Mouse (Mus musculus): ENCODE measurements around the gene Svbp. TPM values are rescaled to one million over a fixed set of nuclear protein-coding genes. Genes with fewer than 3 reads are reported as not detected.

Gene Svbp
- polyA plus RNA-seq, 1 experiment = not detected

DNA sequence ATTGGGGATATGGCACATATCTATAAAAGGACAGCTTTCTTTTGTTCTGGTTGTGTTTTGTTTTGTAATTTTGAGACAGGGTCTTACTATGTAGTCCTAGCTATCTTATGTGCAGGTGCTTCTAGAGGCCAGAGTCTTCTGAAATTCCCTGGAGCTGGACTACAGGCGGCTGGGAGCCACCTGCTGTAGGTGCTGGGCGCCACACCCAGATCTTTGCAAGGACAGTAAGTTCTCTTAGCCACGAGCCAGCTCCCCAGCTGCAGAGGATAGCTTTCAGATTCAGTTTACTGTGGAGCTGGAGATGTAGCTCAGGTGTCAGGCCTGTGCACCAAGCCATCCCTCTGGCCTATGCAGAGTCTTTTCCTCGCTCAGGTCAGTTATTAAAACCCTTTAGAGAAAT is 28.0 kb upstream of the Svbp start:
- Histone ChIP-seq H3K4me3 (ENCODE audit: insufficient read depth, low read depth, low read length) (no peak overlapping the region), H3K27ac (ENCODE audit: insufficient read depth, low read depth, low read length) (no peak overlapping the region), H3K4me1 (ENCODE audit: control insufficient read depth, insufficient read depth, low read length) (no peaks in the 10 kb centered on the region)
- TF ChIP-seq CTCF (IDR thresholded peaks at IDR 0.05; ENCODE audit: insufficient read depth, low read depth, low read length) (no peak), POLR2A (IDR thresholded peaks at IDR 0.05; ENCODE audit: insufficient read depth, low read depth, low read length) (no peak)
- WGBS = 94% methylated on average over 4 of the region's 4 CpGs

DNA sequence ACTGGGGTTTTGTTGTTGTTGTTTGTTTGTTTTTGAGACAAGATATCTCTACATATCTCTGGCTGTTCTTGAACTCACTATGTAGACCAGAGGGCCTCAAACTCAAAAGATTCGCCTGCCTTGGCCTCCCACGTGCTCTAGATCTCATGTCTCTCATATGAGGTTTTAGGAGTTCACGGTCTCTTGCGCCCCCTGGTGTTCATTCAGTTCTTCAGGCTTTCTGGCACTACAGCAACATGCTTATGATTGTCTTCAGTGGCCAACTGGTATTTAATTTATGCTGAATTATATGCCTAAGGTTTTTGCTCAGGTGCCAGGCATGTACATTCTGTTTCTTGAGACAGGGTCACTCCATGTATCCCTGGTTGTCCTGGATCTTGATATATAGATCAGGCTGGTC is 27.4 kb upstream of the Svbp start:
- Histone ChIP-seq H3K27ac (ENCODE audit: insufficient read depth, low read depth, low read length) (no peak overlapping the region), H3K4me1 (ENCODE audit: control insufficient read depth, insufficient read depth, low read length) (no peaks in the 10 kb centered on the region), H3K4me3 (ENCODE audit: insufficient read depth, low read depth, low read length) (no peak overlapping the region)
- WGBS = 2% methylated on average over 4 of the region's 4 CpGs
- TF ChIP-seq POLR2A (IDR thresholded peaks at IDR 0.05; ENCODE audit: insufficient read depth, low read depth, low read length) (no peak), CTCF (IDR thresholded peaks at IDR 0.05; ENCODE audit: insufficient read depth, low read depth, low read length) (no peak)

DNA sequence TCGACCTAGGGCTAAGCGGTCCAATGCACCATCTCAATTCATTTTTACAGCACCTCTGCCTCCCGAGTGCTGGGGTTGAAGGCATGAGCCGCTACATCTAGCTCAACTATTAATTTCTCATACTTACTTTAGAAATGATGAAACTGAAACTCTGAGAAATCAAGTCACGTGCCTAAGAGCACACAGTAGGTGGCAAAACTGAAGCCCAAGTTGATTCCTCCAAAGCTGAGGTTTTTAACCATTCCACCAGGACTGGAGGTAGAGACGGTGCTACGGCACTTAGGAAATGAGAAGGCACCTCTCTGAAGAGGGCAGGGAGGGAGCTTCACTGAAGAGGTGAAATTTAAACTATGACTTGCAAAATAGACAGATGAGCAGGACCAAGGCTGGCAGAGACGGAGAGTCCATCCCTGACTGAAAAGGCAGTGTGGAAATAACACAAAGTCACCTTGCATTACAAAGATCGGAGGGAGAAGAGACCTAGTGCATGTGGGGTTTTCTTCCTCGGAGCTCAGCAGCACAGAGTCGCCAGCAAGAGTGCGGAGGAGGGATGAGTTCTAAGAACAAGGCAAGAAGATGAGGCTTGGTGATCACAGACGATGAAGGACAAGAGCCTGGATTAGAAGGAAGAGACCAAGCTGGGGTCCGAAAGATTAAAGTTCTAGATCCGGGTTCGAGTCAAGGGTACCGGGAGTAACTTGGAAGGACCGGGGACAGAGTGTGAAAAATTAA is 22.0 kb upstream of the Svbp start:
- Histone ChIP-seq H3K4me1 (ENCODE audit: control insufficient read depth, insufficient read depth, low read length) (no peaks in the 10 kb centered on the region), H3K27ac (ENCODE audit: insufficient read depth, low read depth, low read length) (no peak overlapping the region), H3K4me3 (ENCODE audit: insufficient read depth, low read depth, low read length) (peak overlapping the region; percentile 73)
- TF ChIP-seq CTCF (IDR thresholded peaks at IDR 0.05; ENCODE audit: insufficient read depth, low read depth, low read length) (no peak), POLR2A (IDR thresholded peaks at IDR 0.05; ENCODE audit: insufficient read depth, low read depth, low read length) (no peak)
- 26% methylated on average over 18 of the region's 18 CpGs for WGBS

DNA sequence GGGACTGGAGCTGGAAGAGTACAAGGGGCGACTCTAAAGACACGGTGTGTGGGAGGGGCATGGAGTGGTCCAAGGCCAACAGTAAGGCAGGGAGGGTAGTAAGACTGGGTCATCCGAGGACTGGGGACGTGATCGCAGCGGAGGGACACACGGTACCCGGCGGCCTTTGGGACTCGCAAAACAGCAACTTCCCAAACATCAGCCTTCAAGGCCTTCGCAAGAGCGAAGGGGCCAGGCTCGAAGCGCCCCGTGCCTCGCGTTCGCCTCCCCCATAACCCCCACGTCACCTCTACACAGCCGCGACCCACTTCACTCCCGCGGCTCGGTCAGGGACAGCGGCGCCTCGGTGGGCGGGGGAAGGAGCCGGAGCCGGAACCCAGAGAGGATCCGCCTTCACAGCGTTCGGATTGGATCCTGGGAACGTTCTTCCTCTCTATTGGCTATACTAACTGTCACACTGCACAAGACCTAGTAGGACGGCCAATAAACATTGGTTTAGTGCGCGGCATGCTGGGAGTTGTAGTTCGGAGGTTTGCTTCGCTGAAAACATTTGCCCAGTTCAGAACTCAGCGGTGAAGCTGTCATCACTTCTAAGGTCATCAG is 21.2 kb upstream of the Svbp start, which contains the start of gene Zfp691:
Zfp691 (minus strand) TSS at position 345 of the 603 bp plus-strand sequence.
- Histone ChIP-seq H3K27ac (ENCODE audit: insufficient read depth, low read depth, low read length) (peak within 1 kb of the TSS; percentile 40), H3K4me1 (ENCODE audit: control insufficient read depth, insufficient read depth, low read length) (no peaks in the 10 kb centered on the region), H3K4me3 (ENCODE audit: insufficient read depth, low read depth, low read length) (peak within 1 kb of the TSS; percentile 73)
- TF ChIP-seq CTCF (IDR thresholded peaks at IDR 0.05; ENCODE audit: insufficient read depth, low read depth, low read length) = no peak
- peak; percentile 91 for TF ChIP-seq POLR2A (IDR thresholded peaks at IDR 0.05; ENCODE audit: insufficient read depth, low read depth, low read length)
- under 1% methylated on average over 40 of the region's 40 CpGs for WGBS

DNA sequence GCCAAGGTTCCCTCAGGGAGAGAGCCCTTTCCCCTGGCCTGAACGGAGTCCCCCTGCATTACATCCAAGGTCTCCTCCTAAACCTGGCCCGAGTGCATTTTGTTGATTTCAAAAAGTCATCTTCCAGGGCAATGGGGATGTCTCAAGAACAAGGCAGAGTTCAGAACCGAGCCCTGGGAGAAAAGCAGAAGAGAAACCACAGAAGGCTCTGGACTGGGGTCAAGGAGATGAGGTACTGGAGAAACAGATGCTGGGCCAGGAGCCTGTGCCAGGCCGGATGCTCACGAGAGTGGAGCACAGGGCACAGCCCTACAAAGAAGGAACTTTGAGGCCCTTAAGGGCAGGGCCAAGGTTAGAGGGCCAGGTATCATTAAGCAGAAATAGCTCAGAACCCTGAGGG is 17.4 kb upstream of the Svbp start:
- Histone ChIP-seq H3K27ac (ENCODE audit: insufficient read depth, low read depth, low read length) (no peak overlapping the region), H3K4me1 (ENCODE audit: control insufficient read depth, insufficient read depth, low read length) (no peaks in the 10 kb centered on the region), H3K4me3 (ENCODE audit: insufficient read depth, low read depth, low read length) (no peak overlapping the region)
- 81% methylated on average over 5 of the region's 5 CpGs for WGBS
- TF ChIP-seq POLR2A (IDR thresholded peaks at IDR 0.05; ENCODE audit: insufficient read depth, low read depth, low read length) = no peak
- TF ChIP-seq CTCF (IDR thresholded peaks at IDR 0.05; ENCODE audit: insufficient read depth, low read depth, low read length) = no peak

DNA sequence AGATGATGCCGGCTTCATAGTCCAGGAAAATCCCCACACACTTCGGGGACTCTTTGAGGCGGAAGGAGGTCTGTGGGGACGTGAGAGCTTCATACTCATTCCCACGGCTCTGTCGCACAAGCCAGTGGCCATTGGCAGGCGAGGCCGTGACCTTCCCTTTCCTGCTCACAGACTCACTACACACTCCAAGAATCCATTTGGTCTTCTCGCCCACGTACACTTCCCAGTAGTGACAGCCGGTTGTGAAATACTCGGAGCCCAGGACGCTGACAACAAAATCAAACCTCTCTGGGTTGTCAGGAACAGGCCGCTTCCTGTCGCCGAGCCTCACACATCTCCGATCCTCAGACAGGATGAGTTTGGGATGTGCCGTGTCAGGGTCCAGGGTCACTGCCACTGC is 16.8 kb upstream of the Svbp start:
- Histone ChIP-seq H3K27ac (ENCODE audit: insufficient read depth, low read depth, low read length) (no peak overlapping the region), H3K4me3 (ENCODE audit: insufficient read depth, low read depth, low read length) (no peak overlapping the region), H3K4me1 (ENCODE audit: control insufficient read depth, insufficient read depth, low read length) (no peaks in the 10 kb centered on the region)
- no peak for TF ChIP-seq POLR2A (IDR thresholded peaks at IDR 0.05; ENCODE audit: insufficient read depth, low read depth, low read length)
- TF ChIP-seq CTCF (IDR thresholded peaks at IDR 0.05; ENCODE audit: insufficient read depth, low read depth, low read length) = no peak
- WGBS = 85% methylated on average over 18 of the region's 18 CpGs

DNA sequence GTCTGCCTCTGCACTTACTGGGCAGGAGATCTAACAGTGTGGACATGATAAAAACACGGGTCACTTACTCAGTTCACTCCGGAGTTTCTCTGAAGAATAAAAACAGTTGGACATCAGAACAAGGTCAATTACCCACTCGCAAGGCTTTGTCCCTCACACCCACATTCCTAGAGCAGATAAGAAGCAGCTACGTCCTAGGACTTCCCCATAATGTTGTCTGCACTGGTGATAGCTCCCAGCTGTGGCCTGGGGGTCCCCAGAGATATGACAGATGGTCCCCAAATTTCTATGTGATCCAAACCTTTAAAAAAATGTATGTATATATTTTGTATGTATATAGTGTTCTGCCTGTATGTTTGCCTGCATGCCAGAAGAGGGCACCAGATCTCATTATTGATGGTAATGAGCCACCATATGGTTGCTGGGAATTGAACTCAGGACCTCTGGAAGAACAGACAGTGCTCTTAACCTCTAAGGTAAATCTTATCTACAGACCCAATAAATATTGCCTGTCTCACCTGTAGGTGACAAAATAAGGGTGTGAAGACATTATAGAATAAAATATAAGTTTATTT is 14.9 kb upstream of the Svbp start:
- H3K4me3 ChIP-seq (ENCODE audit: insufficient read depth, low read depth, low read length) = no peak overlapping the region
- WGBS = 63% methylated on average over 4 of the region's 4 CpGs
- TF ChIP-seq CTCF (IDR thresholded peaks at IDR 0.05; ENCODE audit: insufficient read depth, low read depth, low read length) = no peak
- TF ChIP-seq POLR2A (IDR thresholded peaks at IDR 0.05; ENCODE audit: insufficient read depth, low read depth, low read length) = no peak

DNA sequence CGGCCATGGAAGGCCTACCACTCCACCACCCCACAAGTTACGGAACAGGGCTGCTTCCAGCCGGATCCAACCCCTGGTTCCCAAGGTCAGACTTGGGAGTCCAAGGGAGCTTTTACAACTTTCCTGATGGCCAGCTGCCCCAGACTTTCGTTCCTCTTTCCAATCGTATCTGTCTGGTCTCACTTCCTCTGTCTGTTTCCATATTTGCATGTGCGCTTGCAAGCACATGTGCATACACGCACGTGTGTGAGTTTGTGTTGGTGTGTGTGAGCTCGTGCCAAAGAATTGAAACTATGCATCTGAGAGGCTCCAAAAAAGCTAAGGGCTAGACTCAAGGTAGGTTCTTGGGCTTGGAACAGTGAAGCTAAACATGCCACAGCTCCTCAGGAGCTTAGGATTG is 13.7 kb upstream of the Svbp start:
- TF ChIP-seq CTCF (IDR thresholded peaks at IDR 0.05; ENCODE audit: insufficient read depth, low read depth, low read length) = no peak
- no peak for TF ChIP-seq POLR2A (IDR thresholded peaks at IDR 0.05; ENCODE audit: insufficient read depth, low read depth, low read length)
- H3K27ac ChIP-seq (ENCODE audit: insufficient read depth, low read depth, low read length) = no peak overlapping the region
- 0 out of 2 replicates have a peak, but pooled peaks cover 4% of the 10 kb centered on the region for H3K4me1 ChIP-seq (ENCODE audit: control insufficient read depth, insufficient read depth, low read length)
- 92% methylated on average over 9 of the region's 9 CpGs for WGBS
- no peak overlapping the region for H3K4me3 ChIP-seq (ENCODE audit: insufficient read depth, low read depth, low read length)

More for the DNA sequence above, 14.9 kb upstream of the Svbp start:
- Histone ChIP-seq H3K27ac (ENCODE audit: insufficient read depth, low read depth, low read length) (no peak overlapping the region), H3K4me1 (ENCODE audit: control insufficient read depth, insufficient read depth, low read length) (0 out of 2 replicates have a peak, but pooled peaks cover 4% of the 10 kb centered on the region)

DNA sequence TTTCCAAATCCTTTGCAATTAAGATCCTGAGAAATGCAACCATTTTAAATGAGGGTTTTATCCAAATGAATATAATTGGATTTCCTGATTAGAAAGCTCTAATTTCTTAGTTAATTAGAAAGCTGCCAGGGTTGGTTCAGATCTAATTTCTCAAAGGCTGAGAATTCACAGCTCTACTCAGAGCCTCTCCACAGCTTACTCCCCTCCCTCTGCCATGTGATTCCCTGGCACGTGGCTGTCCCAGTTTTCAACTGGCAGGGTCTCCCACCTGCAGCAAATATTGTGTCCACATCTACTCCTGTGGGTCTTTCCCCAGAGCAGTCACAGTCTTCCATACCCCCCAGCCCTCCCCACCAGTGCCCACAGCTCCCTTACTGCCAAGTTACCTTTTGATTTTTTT is 11.6 kb upstream of the Svbp start:
- H3K4me3 ChIP-seq (ENCODE audit: insufficient read depth, low read depth, low read length) = no peak overlapping the region
- WGBS = 11% methylated on average over 1 of the region's 1 CpGs
- TF ChIP-seq POLR2A (IDR thresholded peaks at IDR 0.05; ENCODE audit: insufficient read depth, low read depth, low read length) (no peak), CTCF (IDR thresholded peaks at IDR 0.05; ENCODE audit: insufficient read depth, low read depth, low read length) (no peak)
- H3K4me1 ChIP-seq (ENCODE audit: control insufficient read depth, insufficient read depth, low read length) = 0 out of 2 replicates have a peak, but pooled peaks cover 4% of the 10 kb centered on the region
- no peak overlapping the region for H3K27ac ChIP-seq (ENCODE audit: insufficient read depth, low read depth, low read length)

All from olfactory bulb, adult 2 months (tissue).